Mouse (Mus musculus) kidney, postnatal 4 days (tissue): Measurements from ENCODE around the gene Dmpk.

Experiments used
- DNase-seq, 2 experiments: peaks; one replicate each; pipeline ENCODE4 v3.0.0; 2021; ENCODE audit warnings: mixed read lengths in 2 of 2

The Dmpk gene

GRCm38 (mm10) chr7:19097217-19097616 lies 13.6 kb downstream of the Dmpk start:
- no peak for DNase-seq

- no peak for DNase-seq
These were observed 14.2 kb downstream of the Dmpk start for GRCm38 (mm10) chr7:19097863-19098262.

DNA sequence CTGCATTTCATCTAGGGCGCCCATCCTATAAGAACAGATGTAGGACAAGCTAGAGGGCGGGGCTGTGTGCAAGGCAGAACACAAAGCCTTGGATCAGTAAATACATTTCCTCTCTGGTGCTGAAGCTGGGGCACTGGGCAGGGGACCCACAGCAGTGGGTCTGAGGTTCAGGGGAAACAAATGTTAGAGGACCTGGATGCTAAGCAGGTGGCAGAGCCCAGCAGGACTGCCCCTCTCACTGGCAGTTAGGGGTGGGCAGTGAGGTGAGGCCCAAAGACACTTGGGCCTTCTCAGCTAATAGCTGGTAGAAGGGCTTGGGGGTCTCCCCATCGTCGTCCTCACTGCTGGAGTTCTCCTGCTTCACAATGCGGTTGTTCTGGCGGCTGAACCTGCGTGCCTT lies 15.2 kb downstream of the Dmpk start:
- DNase-seq: no peak

DNA sequence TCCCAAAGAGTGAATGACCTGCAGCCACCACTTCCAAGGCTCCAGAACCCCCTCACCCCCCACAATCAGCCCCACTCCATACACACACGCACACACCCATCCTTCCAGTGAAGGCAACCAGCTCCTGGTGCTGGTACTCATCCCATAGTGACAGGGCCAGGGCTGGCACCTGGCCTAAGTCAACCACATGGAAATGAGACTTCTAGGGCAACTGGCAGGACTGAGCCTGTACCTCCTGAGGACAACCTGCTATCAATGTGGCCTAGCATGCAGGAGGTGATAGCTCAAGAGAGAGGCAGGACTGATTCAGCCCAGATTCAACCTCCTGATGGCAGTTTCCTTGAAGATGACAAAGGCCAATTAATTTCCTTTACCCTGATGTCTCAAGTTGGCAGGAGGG lies 16.6 kb downstream of the Dmpk start:
- no peak for DNase-seq

- no peak for DNase-seq
These were observed 20.1 kb downstream of the Dmpk start for GRCm38 (mm10) chr7:19103741-19104140.

- no peak for DNase-seq
These were observed 20.8 kb downstream of the Dmpk start for GRCm38 (mm10) chr7:19104486-19104885.

DNA sequence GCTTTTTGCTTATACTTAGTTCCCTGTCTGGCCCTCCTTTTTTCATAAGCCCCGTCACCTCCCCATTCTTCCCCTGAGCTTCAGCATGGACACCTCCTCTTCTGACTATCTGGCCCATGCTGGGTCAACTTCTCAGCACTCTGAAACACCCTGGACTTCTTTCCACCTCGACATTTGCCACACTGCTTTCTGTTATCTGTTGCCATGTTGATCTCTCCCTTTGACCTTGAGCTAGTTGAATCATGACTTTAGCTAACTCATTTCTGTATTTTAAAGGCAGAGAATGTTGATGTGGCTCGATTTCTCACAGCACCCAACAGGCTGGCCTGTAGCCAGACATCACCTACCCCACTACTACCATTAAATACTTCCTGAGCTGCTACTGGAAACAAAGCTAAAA lies 23.8 kb downstream of the Dmpk start:
- DNase-seq: no peak

GRCm38 (mm10) chr7:19109565-19109964 lies 25.9 kb downstream of the Dmpk start:
- DNase-seq: no peak

DNA sequence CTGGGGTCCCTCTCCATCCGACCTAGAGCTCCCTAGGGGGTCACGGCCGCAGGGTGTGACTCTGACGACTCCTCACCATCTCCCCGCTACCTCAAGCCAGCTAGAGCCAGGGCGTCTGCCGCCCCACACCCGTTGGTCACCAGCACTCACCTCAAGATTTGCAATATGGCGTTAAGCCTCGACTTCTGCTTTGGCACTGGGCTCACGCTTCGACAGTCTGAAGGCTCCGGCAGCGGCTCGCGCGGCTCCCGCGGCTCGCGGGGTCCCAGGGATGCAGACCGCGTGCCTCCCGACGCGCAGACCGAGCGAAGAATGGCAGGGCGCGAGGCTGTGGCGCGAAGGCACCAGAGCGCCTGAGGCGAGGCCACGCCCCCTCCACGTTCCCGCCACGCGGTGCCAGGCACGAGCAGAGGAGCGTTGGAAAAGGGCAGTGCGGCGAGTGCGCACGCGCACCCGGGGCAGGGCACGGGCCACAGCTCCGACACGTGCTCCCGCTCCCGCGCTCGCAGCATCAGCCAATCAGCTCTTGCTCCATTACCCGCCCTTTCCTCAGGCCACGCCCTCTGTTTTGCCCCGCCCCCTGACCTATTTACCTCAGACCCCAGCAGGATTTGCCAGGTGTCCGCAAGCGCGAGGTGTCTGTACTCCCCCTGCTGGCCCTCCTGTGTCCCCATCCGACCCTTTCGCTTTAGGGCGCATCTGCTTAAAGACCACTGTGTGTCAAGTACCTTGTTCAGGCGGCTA lies 34.6 kb downstream of the Dmpk start, which contains the start of gene Gm4969:
Gene Gm4969, minus strand, starts transcription at position 341 of the 744 bp plus-strand sequence.
- DNase-seq: peak; percentile 73 to 82

DNA sequence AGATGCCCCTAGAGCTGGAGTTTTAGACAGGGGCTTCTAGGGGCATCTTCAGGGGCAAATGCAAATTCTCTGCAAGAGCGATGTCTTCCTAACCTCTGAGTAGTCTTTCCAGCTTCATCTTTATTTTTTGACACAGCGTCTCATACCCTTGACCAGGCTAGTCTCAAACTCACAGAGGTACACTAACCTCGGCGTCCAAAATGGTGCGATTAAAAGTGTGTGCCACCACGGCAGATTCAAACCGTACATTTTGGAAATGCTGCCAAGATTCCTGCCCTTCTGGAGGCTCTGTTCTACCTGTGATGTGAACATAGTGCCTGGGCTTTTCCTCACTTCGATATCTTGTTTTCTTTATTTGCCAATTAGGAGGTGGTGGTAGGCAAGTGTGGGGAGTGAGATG lies 35.4 kb downstream of the Dmpk start:
- DNase-seq: no peak

- DNase-seq: peak; percentile 89 to 93
These were observed 36.2 kb downstream of the Dmpk start, which contains the start of gene Fbxo46 for GRCm38 (mm10) chr7:19119631-19120429. TSS of gene Fbxo46 (plus strand) at chr7:19119859.

DNA sequence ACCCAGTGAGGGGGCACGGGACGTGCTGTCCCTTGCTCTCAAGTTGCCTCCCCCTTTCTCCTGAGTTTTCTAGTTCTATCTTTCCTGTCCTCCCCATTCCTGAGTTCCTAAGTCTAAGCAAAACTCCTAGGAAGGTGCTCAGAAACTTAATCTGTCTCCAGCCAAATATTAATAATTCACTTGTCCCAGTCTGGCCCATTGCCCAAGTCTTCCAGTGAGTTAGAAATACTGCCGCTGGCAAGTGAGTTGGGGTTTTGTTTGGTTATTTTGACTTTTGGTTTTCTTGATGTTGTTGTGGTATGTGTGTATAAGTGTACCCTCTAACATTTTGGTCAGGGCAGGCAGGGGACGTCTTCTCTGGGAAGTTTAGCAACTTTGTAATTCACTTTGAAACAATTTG lies 38.0 kb downstream of the Dmpk start:
- peak in 1 of 2 experiments; percentile 33 for DNase-seq

DNA sequence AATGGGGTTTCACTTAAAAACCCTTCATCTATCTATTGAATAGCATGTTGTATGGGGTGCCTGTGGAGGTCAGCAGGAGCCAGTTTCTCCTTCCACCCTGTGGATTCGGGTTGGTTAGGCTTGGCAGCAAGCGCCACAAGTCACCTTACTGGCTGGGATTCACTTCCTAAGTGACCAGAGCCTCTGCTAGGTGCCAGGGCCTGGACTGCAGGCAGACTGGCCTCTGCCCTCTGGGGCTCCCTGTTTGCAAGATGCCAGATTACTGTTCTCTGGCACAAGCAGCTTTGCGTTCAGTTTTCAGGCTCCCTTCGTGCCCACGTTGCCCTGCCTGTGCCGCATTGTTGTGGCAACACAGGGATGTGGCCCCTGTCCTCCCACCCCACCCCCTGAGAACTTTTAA lies 41.1 kb downstream of the Dmpk start:
- no peak for DNase-seq

- no peak for DNase-seq
These were observed 44.1 kb downstream of the Dmpk start for GRCm38 (mm10) chr7:19127744-19128143.

DNA sequence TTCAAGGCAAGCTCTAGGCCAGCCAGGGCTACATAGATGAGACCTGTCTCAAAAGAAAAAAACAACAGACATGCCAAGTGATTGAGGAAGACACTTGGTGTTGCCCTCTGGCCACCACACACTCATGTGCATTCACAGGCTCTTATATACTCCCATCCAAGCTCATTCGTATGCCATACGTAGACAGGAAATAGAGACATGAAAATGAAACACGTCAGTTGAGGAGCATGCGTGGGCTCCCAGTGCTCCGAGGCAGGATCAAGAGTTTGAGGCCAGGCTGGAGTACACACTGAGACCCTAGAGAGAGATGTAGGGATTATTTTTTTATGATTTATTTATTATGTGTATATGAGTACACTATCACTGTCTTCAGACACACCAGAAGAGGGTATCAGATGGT lies 45.7 kb downstream of the Dmpk start:
- no peak for DNase-seq

GRCm38 (mm10) chr7:19130657-19131056 lies 47.0 kb downstream of the Dmpk start:
- DNase-seq: peak in 1 of 2 experiments; percentile 33

GRCm38 (mm10) chr7:19131324-19131848 lies 47.7 kb downstream of the Dmpk start:
- peak; percentile 98 to 99 for DNase-seq

DNA sequence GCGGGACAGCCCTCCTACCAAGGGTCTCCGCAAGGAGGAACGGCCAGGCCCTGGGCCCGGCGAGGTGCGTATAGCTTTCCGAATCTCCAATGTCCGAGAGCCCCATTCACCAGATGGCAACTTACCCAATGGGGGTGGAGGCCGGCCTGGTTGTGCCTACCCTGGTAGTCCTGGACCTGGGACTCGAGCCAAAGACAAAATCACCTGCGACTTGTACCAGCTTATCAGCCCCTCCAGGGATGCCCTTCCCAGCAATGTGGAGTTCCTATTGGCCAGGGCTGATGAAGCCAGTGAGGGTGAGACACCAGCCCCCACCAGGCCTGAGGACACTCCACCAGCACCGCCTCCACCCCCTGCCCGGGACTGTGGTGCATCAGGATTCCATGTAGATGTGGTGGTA lies 52.5 kb downstream of the Dmpk start:
- DNase-seq: no peak

DNA sequence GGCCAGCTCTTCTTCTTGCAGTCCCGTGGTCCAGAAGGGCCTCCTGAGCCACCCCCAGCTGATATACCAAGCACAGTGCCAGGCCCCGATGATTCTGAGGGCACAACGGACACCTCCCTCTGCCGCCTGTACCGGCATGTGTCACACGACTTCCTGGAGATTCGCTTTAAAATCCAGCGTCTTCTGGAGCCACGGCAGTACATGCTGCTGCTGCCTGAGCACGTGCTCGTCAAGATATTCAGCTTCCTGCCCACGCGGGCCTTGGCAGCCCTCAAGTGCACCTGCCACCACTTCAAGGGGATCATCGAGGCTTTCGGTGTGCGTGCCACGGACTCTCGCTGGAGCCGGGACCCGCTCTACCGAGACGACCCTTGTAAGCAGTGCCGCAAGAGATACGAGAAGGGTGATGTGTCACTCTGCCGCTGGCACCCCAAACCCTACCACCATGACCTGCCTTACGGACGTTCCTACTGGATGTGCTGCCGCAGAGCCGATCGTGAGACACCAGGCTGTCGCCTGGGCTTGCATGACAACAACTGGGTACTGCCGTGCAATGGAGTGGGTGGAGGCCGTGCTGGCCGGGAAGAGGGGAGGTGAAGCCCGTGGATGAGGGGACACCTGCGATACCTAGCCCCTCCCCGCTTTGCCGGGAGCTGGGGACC lies 53.2 kb downstream of the Dmpk start:
- DNase-seq: no peak

GRCm38 (mm10) chr7:19137380-19137779 lies 53.7 kb downstream of the Dmpk start:
- DNase-seq: peak; percentile 82 to 85
